Mouse (Mus musculus) forebrain, embryonic 12.5 days (tissue): Measurements from ENCODE around the gene Olfr1339. TPM values are rescaled to one million over a fixed set of nuclear protein-coding genes. Genes with fewer than 3 reads are reported as not detected.

Source experiments
- ATAC-seq: fragments of 200-750 bp; cut with Nextera tagmentation; 2 replicates; pipeline ENCODE4 v1.8.0; 2017; ENCODE audit warnings: moderate TSS enrichment; ENCODE audit not compliant: low FRiP score
- H3K27ac ChIP-seq: fragments of 300-500 bp; sonication (generic); 2 replicates; pipeline ENCODE4 v1.5.1; 2016; ENCODE audit warnings: mild to moderate bottlenecking
- H3K27me3 ChIP-seq: fragments of 300-500 bp; sonication (generic); 2 replicates; pipeline ENCODE4 v1.6.1; 2016; ENCODE audit warnings: mild to moderate bottlenecking
- H3K36me3 ChIP-seq: fragments of 300-500 bp; sonication (generic); replicated peaks from 2 replicates; pipeline ENCODE4 v1.6.1; 2016; ENCODE audit warnings: mild to moderate bottlenecking
- H3K4me1 ChIP-seq: fragments of 300-500 bp; sonication (generic); 2 replicates; pipeline ENCODE4 v1.6.1; 2016
- H3K4me2 ChIP-seq: fragments of 300-500 bp; sonication (generic); 2 replicates; pipeline ENCODE4 v1.6.1; 2016; ENCODE audit warnings: mild to moderate bottlenecking, moderate library complexity
- H3K4me3 ChIP-seq: fragments of 300-500 bp; sonication (generic); replicated peaks from 2 replicates; pipeline ENCODE4 v1.5.1; 2016; ENCODE audit warnings: mild to moderate bottlenecking
- H3K9ac ChIP-seq: fragments of 300-500 bp; sonication (generic); 2 replicates; pipeline ENCODE4 v1.6.1; 2016; ENCODE audit warnings: mild to moderate bottlenecking
- H3K9me3 ChIP-seq: fragments of 300-500 bp; sonication (generic); 2 replicates; pipeline ENCODE4 v1.6.1; 2016
- WGBS: fragments of 180-500 bp; shearing (Covaris S2); methylation state at CpG from one replicate; pipeline ENCODE4 v1.1.7; 2016; 5-methylcytosine and 5-hydroxymethylcytosine counted together
- polyA plus RNA-seq: library from polyadenylated mRNA; unstranded; fragments of >200 nt; fragmentation: Nextera tagmentation; extraction: Ambion mirVana; gene quantifications from 2 replicates; pipeline ENCODE4 v1.2.1, GENCODE M21; 2016

Gene Olfr1339
- polyA plus RNA-seq, 1 experiment from 2014 or later: not detected

DNA sequence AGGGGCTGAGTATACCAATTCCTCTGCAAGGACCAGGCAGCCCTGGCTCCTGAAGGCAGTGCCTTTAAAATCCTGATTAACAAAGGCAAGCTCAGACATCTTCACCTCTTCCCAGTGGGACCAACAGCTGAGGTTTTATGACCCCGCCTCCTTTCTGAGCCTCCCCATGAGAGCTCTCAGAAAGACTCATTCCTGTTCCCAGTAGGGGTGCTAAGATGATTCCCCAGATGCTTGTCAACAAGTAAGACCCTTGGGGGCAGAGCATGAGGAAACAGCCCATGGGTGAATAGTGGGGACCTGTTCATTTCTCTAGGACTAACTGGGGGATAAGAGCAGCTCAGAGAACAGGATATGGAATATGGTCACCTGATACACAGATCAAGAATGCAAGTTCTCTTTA, 26.7 kb downstream of the Olfr1339 start, which contains the start of gene Olfr1338:
TSS of gene Olfr1338 (minus strand) at position 101 of the 400 bp plus-strand sequence.
- Histone ChIP-seq H3K9me3 (no peaks in the 10 kb centered on the region), H3K27me3 (no peaks in the 10 kb centered on the region), H3K4me3 (no peak within 1 kb of the TSS), H3K9ac (no peak within 1 kb of the TSS), H3K4me1 (no peaks in the 10 kb centered on the region), H3K36me3 (no peaks in the 10 kb centered on the region), H3K27ac (no peak within 1 kb of the TSS), H3K4me2 (no peak within 1 kb of the TSS)
- no peak for ATAC-seq
- WGBS: 81% methylated on average over 1 of the region's 1 CpGs

GRCm38 (mm10) chr4:118782486-118782885, 50.5 kb downstream of the Olfr1339 start, which contains the start of gene Olfr1337:
Olfr1337 (minus strand) TSS chr4:118782586.
- Histone ChIP-seq H3K4me2 (no peak within 1 kb of the TSS), H3K4me1 (no peaks in the 10 kb centered on the region), H3K4me3 (no peak within 1 kb of the TSS), H3K27me3 (no peaks in the 10 kb centered on the region), H3K36me3 (no peaks in the 10 kb centered on the region), H3K9me3 (no peaks in the 10 kb centered on the region), H3K27ac (no peak within 1 kb of the TSS), H3K9ac (no peak within 1 kb of the TSS)
- no peak for ATAC-seq
- 79% methylated on average over 2 of the region's 2 CpGs for WGBS

Other genes starting within 250 kb of the Olfr1339 start
- gene Tie1, start 242.1 kb upstream of the Olfr1339 start, polyA plus RNA-seq: 15.4 and 15.6 TPM in 2 replicates
- gene 2610528J11Rik, start 205.2 kb upstream of the Olfr1339 start, polyA plus RNA-seq: 0.27 and 0.35 TPM in 2 replicates
- gene Tmem125, start 188.1 kb upstream of the Olfr1339 start, polyA plus RNA-seq: 0.36 TPM in 1 of 2 replicates, not detected in the other
- gene Cfap57, start 111.4 kb upstream of the Olfr1339 start, polyA plus RNA-seq: 0.74 and 0.89 TPM in 2 replicates
- 193 and 200 TPM in 2 replicates for gene Ebna1bp2, start 111.4 kb upstream of the Olfr1339 start, polyA plus RNA-seq
- gene Olfr62, start 73.2 kb upstream of the Olfr1339 start, polyA plus RNA-seq: not detected in 2 replicates
- gene Olfr1342, start 39.4 kb upstream of the Olfr1339 start, polyA plus RNA-seq: 0.12 TPM in 1 of 2 replicates, not detected in the other
- not detected in 2 replicates for gene Olfr1341, start 28.7 kb upstream of the Olfr1339 start, polyA plus RNA-seq
- gene Olfr1340, start 12.0 kb upstream of the Olfr1339 start, polyA plus RNA-seq: not detected in 2 replicates
- not detected in 2 replicates for gene Olfr1338, start 26.6 kb downstream of the Olfr1339 start, polyA plus RNA-seq
- gene Olfr1337, start 50.4 kb downstream of the Olfr1339 start, polyA plus RNA-seq: not detected in 2 replicates
- gene Olfr1335, start 77.8 kb downstream of the Olfr1339 start, polyA plus RNA-seq: not detected in 2 replicates
- not detected in 2 replicates for gene Olfr1333, start 104.1 kb downstream of the Olfr1339 start, polyA plus RNA-seq
- gene Olfr1331, start 132.5 kb downstream of the Olfr1339 start, polyA plus RNA-seq: not detected in 2 replicates
- gene Olfr1330, start 156.4 kb downstream of the Olfr1339 start, polyA plus RNA-seq: not detected in 2 replicates
- gene Olfr1329, start 185.3 kb downstream of the Olfr1339 start, polyA plus RNA-seq: not detected in 2 replicates
- gene Olfr1328, start 206.4 kb downstream of the Olfr1339 start, polyA plus RNA-seq: not detected in 2 replicates
- not detected in 2 replicates for gene Lao1, start 229.4 kb downstream of the Olfr1339 start, polyA plus RNA-seq